Mouse (Mus musculus) WW6 (cell line): ENCODE results near the gene Imp3.
"Not testable (repeated sequence)": the region's sequence is repeated elsewhere in the genome, so short reads cannot be mapped to it uniquely, and the experiment has no call there.

Experiments
- DNase-seq: peaks from one replicate; pipeline ENCODE4 v3.0.0-alpha.2; 2013; ENCODE audit warnings: low read depth, low spot score

The Imp3 gene

GRCm38 (mm10) chr9:56922746-56923145 lies 14.5 kb upstream of the Imp3 start:
- no peak for DNase-seq

- no peak for DNase-seq
Measured at GRCm38 (mm10) chr9:56923841-56924650, 13.2 kb upstream of the Imp3 start.

DNA sequence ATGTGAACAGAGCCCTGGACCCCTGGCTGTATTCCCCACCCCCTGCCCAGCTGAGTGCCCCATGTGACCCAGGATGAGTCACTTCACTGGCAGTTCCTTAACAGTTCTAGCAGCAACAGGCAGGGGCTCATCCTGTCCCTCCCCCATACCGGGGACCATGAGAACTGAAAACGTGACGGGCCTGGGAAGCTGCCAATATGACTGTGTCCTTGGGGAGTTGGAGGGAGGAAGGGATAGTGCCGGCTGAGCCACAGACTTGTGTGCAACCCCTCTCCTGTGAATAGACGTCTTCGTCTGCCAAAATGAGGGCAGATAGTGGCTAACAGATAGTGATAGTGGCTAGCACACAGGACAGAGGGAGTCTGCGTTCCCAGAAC lies 12.6 kb upstream of the Imp3 start:
- no peak for DNase-seq

DNA sequence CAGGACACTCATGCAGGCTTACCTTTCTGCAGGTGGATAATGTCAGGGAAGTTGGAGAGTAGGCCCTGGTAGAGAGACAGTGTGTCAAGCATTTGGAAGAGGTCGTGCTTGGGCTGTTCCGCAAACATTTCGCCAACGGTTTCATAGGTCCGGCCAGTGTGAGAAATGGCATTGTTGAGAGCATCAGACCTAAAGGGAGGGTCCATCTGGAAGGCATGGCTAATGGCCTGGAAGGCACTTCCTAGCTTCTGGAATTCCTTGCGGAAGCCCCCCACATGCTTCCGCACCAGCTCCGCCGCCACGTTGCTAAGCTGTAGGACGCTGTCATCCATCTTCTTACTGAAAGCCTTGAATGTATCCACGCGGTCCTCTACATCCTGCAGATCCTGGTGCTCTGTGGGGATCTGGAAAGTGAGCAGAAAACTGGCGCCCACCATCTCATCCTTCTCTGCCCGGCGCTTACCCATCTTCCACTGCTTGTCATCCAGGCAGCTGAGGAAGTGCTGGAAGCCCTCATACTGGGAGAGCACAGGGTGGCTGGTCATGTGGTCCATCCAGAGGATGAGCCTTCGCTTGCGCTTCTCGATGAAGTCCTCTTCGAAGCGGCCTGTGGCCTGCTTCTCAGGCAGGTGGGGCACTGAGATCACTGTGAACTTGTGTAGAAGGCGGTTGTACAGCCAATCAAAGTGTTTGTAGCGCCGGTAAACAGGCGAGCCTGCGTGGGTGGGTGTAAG lies 11.8 kb upstream of the Imp3 start:
- DNase-seq: no peak

GRCm38 (mm10) chr9:56926025-56926360 lies 11.3 kb upstream of the Imp3 start:
- no peak for DNase-seq

GRCm38 (mm10) chr9:56926387-56926786 lies 10.9 kb upstream of the Imp3 start:
- no peak for DNase-seq

DNA sequence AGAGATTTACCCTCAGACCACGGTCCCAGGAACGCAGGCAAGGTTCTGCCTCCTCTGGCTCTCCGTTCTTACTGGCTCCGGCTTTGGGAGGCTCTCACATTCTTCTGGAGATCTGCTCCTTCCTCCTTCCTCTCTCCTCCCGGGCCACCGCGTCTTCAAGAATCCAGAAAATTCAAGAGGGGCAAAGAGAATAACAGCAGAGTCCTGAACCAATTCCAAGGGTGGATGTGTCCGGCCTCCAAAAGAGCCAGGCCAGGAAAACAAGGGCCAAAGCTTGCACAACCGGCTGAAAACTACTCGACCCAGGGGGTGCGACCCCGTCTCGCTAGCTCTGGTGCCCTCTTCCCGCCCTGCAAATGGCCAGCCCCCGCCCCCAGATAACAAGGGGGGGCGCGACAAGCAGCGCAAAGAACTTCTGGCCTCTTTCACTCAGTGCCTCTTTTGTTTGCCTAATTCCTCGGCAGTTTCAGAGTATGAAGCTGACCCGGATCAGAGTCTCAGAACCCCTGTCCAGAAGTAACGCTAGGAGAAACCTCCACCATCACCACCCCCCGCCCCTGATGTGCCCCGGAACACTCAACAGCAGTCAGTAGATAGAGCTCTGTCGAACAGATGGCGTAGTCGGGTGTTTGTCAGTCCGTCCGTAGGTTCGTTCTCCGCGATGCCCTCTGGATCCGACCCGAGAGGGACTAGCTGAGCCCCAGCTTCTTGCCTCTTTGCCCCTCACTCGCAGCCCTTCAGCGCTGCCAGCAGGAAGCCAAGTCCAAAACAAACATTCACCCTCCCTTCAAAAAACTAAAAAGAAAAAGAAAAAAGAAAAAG lies 9.9 kb upstream of the Imp3 start:
- DNase-seq: no peak

DNA sequence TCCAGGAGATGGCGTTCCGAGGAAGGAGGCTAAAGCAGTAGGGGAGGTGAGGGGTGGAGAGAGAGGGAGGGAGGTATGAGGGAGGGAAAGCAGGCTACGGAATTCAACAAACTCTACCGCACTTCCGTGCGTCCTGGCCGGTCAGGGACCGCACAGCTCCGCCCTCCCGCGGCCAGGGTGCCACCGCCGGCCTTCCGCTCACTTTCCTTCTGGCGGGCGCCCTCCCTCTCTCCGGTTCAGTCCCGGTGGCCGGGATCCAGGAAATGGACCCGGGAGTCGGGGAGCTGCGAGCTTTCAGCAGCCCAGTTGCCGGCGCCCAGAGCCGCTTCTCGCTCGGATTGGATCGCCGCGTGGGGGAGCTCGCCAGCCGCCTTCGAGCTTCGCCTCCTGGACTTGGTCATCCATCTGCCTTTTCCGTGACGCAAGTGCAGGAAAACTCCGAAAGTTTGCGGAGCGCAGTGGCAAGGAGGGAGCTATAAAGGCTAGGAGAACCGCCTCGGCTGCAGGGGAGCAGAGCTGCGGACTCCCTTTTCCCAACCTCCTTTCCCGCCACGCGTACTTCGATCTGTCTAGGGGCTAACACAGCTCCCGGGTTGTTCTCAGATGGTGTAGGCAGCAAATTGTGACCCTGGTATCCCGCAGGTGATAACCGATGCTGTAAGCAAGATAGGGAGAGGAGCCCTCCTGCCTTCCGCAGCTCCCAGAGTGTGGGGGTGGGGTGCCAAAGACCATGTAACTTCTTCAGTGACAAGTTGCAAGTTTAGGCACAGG lies 9.0 kb upstream of the Imp3 start, which contains the start of gene Snx33:
Gene Snx33, minus strand, starts transcription at position 331 of the 771 bp plus-strand sequence.
- DNase-seq: no peak

DNA sequence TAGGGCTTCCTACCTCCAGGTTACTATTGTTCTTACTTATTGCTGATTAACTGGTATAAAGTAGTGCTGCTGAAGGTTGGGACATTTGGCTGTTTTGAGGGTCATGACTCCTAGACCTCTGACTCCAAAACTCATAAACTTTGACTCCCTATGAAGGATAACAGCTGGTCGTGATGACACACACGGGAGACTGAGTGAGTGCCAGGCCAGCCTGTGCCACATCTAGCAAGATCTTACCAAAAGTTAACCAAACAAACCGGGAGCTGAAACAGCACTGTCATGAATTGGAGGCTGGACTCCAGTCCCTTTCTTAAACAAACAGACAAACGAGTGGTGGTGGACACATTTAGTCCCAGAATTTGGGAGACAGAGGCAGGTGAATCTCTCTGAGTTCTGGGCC lies 7.8 kb upstream of the Imp3 start:
- no peak for DNase-seq

- no peak for DNase-seq
Measured at GRCm38 (mm10) chr9:56930556-56930955, 6.7 kb upstream of the Imp3 start.

DNA sequence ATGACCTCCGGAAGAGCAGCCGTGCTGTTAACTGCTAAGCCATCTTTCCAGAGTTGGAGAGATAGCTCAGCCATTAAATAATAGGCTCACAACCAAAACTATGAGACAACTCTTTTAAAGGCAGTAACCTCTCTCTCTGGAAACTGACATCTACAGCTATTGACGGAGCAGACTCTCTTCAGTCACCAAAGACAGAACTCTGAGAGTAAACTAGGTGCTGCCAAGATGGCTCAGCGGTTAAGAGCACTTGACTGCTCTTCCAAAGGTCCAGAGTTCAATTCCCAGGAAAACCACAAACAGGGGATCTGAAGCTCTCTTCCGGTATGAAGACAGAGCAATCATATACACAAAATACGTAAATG lies 433 bp upstream of the Imp3 start:
- no peak for DNase-seq

DNA sequence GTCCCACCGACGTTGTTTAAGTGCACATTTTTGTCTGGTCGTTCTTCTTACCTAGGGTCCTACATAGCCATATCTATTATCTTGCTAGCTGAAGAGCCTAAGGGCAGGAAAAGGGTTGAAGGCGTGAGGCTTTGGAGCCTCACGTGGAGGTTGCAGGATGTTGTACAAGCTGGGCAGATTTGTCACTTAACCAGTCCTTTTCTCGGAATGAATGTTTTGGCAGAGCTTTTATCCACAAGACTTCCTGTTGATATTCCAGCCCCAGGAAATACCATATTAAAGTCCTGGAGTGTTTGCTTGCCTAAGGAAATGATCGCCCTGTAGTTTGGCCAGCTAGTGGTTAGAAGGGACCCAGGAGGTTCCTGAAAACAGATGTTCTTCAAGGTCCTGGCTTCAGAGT lies 1.1 kb downstream of the Imp3 start:
- no peak for DNase-seq

GRCm38 (mm10) chr9:56947481-56947880 lies 10.2 kb downstream of the Imp3 start:
- not testable (repeated sequence) for DNase-seq

DNA sequence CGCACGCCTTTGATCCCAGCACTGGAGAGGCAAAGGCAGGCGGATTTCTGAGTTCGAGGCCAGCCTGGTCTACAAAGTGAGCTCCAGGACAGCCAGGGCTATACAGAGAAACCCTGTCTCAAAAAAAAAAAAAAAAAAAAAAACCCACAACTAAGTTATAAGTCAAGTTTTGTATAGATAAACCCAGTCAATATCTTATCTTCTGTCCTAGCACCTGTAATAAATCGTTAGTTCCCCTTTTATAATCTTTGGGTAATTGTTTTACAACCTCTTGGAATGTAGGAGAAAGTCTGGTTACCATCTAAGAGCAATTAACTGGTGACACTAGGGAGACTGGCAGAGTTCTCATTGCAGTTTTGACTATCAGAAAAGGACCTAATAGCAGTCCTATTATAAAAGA lies 11.4 kb downstream of the Imp3 start:
- not testable (repeated sequence) for DNase-seq

- DNase-seq: no peak
Measured at GRCm38 (mm10) chr9:56949767-56950166, 12.5 kb downstream of the Imp3 start.

- DNase-seq: peak; percentile 97
Measured at GRCm38 (mm10) chr9:56950414-56951400, 13.4 kb downstream of the Imp3 start, which contains the start of gene Snupn. TSS of gene Snupn (plus strand) at chr9:56950878.

DNA sequence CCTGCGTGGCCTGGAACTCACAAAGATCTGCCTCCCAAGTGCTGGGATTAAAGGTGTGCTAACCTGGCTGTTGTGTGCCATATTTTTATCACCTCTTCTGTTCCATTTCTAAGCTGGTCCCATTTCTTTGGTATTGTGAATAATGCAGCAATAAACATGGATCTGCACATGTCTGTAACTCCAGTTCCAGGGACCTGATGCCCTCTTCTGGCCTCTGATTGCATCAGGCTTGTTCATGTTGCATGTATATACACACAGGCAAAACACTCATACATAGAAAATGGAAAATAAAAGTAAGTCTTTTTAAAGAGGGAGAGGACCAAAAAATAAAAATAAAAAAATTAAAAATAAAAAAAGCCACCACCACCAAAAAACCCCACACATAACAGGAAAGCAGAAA lies 16.3 kb downstream of the Imp3 start:
- no peak for DNase-seq

- no peak for DNase-seq
Measured at GRCm38 (mm10) chr9:56956966-56957675, 19.8 kb downstream of the Imp3 start.

GRCm38 (mm10) chr9:56958689-56959088 lies 21.4 kb downstream of the Imp3 start:
- DNase-seq: no peak

- DNase-seq: no peak
Measured at GRCm38 (mm10) chr9:56961591-56961990, 24.3 kb downstream of the Imp3 start.
